Mouse (Mus musculus) hindbrain, embryonic 10.5 days (tissue): Measurements from ENCODE around the gene Trib2. TPM values are rescaled to one million over a fixed set of nuclear protein-coding genes. Genes with fewer than 3 reads are reported as not detected.

ENCODE experiments used
- DNase-seq: peaks from one replicate; pipeline ENCODE4 v3.0.0-alpha.2; 2017; ENCODE audit warnings: low spot score
- H3K27ac ChIP-seq: fragments of 300-500 bp; sonication (generic); 2 replicates; pipeline ENCODE4 v1.5.1; 2016; ENCODE audit warnings: mild to moderate bottlenecking, moderate library complexity
- H3K27me3 ChIP-seq: fragments of 300-500 bp; sonication (generic); 2 replicates; pipeline ENCODE4 v1.6.1; 2016; ENCODE audit warnings: mild to moderate bottlenecking; ENCODE audit not compliant: poor library complexity, insufficient read depth, severe bottlenecking
- H3K36me3 ChIP-seq: fragments of 300-500 bp; sonication (generic); 2 replicates; pipeline ENCODE4 v1.6.1; 2016; ENCODE audit warnings: mild to moderate bottlenecking, moderate library complexity
- H3K4me1 ChIP-seq: fragments of 300-500 bp; sonication (generic); replicated peaks from 2 replicates; pipeline ENCODE4 v1.6.1; 2016; ENCODE audit warnings: mild to moderate bottlenecking
- H3K4me3 ChIP-seq: fragments of 300-500 bp; sonication (generic); 2 replicates; pipeline ENCODE4 v1.5.1; 2016; ENCODE audit warnings: mild to moderate bottlenecking, moderate library complexity
- H3K9me3 ChIP-seq: fragments of 300-500 bp; sonication (generic); 2 replicates; pipeline ENCODE4 v1.6.1; 2016; ENCODE audit warnings: mild to moderate bottlenecking, moderate library complexity
- WGBS: fragments of 180-500 bp; shearing (Covaris S2); methylation state at CpG from one replicate; pipeline ENCODE4 v1.1.7; 2016; 5-methylcytosine and 5-hydroxymethylcytosine counted together
- polyA plus RNA-seq: library from polyadenylated mRNA; unstranded; fragments of >200 nt; fragmentation: Nextera tagmentation; extraction: Ambion mirVana; gene quantifications from 2 replicates; pipeline ENCODE4 v1.2.1, GENCODE M21; 2016

Trib2 gene
- polyA plus RNA-seq, 1 experiment from 2014 or later, result 56.9 TPM

GRCm38 (mm10) chr12:15795886-15796285 is 20.8 kb downstream of the Trib2 start:
- Histone ChIP-seq H3K4me1 (peaks cover 8% of the 10 kb centered on the region), H3K27ac (no peak overlapping the region), H3K4me3 (no peak overlapping the region), H3K27me3 (no peaks in the 10 kb centered on the region), H3K9me3 (no peaks in the 10 kb centered on the region), H3K36me3 (peaks cover 98% of the 10 kb centered on the region)
- DNase-seq, result no peak
- WGBS, result 85% methylated on average over 3 of the region's 3 CpGs

GRCm38 (mm10) chr12:15793336-15793735 is 23.4 kb downstream of the Trib2 start:
- no peak overlapping the region for H3K27ac ChIP-seq
- H3K27me3 ChIP-seq, result no peaks in the 10 kb centered on the region
- H3K9me3 ChIP-seq, result no peaks in the 10 kb centered on the region
- 96% methylated on average over 8 of the region's 8 CpGs for WGBS
- no peaks in the 10 kb centered on the region for H3K4me1 ChIP-seq
- DNase-seq, result no peak
- H3K4me3 ChIP-seq, result no peak overlapping the region
- peaks cover 84% of the 10 kb centered on the region for H3K36me3 ChIP-seq

GRCm38 (mm10) chr12:15790181-15790580 is 26.5 kb downstream of the Trib2 start:
- Histone ChIP-seq H3K27me3 (no peaks in the 10 kb centered on the region), H3K4me3 (no peak overlapping the region), H3K27ac (no peak overlapping the region), H3K9me3 (no peaks in the 10 kb centered on the region), H3K36me3 (peaks cover 52% of the 10 kb centered on the region), H3K4me1 (no peaks in the 10 kb centered on the region)
- 88% methylated on average over 2 of the region's 2 CpGs for WGBS
- no peak for DNase-seq

DNA sequence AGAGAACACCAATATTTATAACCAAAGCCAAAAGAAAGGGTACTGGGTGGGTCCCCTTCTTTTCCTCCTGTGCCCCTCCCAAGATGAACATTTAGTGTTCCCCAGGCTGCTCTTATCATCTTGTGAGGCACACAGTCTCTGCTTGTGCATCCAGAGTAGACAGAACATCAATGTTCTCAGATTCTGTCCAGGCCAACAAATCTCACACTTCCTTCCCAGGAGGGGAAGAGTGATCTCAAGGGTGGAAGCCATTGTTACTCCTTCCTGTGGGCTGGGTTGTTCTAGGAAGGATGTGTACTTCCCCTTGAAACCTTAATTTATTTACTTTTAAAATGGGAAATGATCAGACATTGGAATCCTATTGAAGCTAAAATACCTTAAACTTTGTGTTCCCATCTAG is 39.7 kb downstream of the Trib2 start:
- DNase-seq, result no peak
- Histone ChIP-seq H3K36me3 (no peaks in the 10 kb centered on the region), H3K27ac (no peak overlapping the region), H3K4me1 (no peaks in the 10 kb centered on the region), H3K27me3 (no peaks in the 10 kb centered on the region), H3K9me3 (no peaks in the 10 kb centered on the region), H3K4me3 (no peak overlapping the region)

GRCm38 (mm10) chr12:15771686-15772085 is 45.0 kb downstream of the Trib2 start:
- 80% methylated on average over 6 of the region's 6 CpGs for WGBS
- DNase-seq, result no peak
- Histone ChIP-seq H3K9me3 (no peaks in the 10 kb centered on the region), H3K27me3 (no peaks in the 10 kb centered on the region), H3K27ac (no peak overlapping the region), H3K4me1 (no peaks in the 10 kb centered on the region), H3K36me3 (no peaks in the 10 kb centered on the region), H3K4me3 (no peak overlapping the region)

DNA sequence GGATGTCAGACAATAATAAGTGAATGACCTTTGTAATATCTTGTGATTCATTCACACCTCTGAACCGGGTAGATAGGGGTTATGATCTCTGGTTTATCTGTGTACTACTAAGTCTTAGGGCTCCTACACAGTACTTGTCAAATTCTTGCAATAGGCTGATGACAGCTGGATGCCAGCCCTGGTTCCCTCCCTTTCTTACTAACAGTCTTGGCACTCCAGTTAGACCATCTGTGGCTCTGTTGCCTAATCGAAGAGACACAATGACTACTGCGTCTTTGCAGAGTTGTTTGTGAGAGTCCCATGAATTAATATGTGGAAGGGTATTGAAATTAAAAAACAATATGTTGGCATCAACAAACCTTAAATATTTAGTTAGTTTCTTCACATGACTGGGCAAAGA is 48.2 kb downstream of the Trib2 start:
- DNase-seq, result no peak

GRCm38 (mm10) chr12:15765996-15766395 is 50.7 kb downstream of the Trib2 start:
- peaks cover 5% of the 10 kb centered on the region; the same call in 1 of the 2 replicates for H3K4me1 ChIP-seq
- 95% methylated on average over 12 of the region's 12 CpGs for WGBS
- H3K36me3 ChIP-seq, result no peaks in the 10 kb centered on the region
- DNase-seq, result no peak
- no peaks in the 10 kb centered on the region for H3K9me3 ChIP-seq
- no peak overlapping the region for H3K27ac ChIP-seq
- no peaks in the 10 kb centered on the region for H3K27me3 ChIP-seq
- H3K4me3 ChIP-seq, result no peak overlapping the region

More for the DNA sequence above, 48.2 kb downstream of the Trib2 start:
- H3K36me3 ChIP-seq, result no peaks in the 10 kb centered on the region
- no peaks in the 10 kb centered on the region for H3K9me3 ChIP-seq
- 92% methylated on average over 3 of the region's 3 CpGs for WGBS
- no peaks in the 10 kb centered on the region for H3K27me3 ChIP-seq
- peaks cover 5% of the 10 kb centered on the region; the same call in 1 of the 2 replicates for H3K4me1 ChIP-seq
- H3K4me3 ChIP-seq, result no peak overlapping the region
- no peak overlapping the region for H3K27ac ChIP-seq

DNA sequence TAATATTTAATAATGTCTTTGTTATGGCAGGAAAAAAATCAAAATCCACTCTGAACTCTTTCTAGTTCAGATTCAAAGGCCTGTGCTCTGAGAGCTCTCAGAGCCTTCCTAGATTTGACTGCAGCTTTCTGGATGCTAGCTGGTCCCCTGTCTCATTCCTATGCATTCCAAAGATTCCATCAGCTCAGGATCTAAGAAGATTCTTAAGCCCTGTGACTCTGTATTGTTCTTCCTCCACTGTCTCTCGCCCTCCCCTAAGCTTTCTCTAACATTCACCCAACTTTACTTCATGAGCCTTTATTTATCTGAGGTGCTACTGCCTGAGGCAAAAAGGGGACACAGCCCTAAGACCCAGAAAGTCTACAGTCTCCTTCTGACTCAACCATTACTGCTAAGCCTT is 51.5 kb downstream of the Trib2 start:
- Histone ChIP-seq H3K4me1 (peaks cover 5% of the 10 kb centered on the region; the same call in 1 of the 2 replicates), H3K27me3 (no peaks in the 10 kb centered on the region), H3K4me3 (no peak overlapping the region), H3K36me3 (no peaks in the 10 kb centered on the region), H3K9me3 (no peaks in the 10 kb centered on the region), H3K27ac (peak overlapping the region; percentile 16; the same call in 1 of the 2 replicates)
- 11% methylated on average over 1 of the region's 1 CpGs for WGBS
- no peak for DNase-seq

DNA sequence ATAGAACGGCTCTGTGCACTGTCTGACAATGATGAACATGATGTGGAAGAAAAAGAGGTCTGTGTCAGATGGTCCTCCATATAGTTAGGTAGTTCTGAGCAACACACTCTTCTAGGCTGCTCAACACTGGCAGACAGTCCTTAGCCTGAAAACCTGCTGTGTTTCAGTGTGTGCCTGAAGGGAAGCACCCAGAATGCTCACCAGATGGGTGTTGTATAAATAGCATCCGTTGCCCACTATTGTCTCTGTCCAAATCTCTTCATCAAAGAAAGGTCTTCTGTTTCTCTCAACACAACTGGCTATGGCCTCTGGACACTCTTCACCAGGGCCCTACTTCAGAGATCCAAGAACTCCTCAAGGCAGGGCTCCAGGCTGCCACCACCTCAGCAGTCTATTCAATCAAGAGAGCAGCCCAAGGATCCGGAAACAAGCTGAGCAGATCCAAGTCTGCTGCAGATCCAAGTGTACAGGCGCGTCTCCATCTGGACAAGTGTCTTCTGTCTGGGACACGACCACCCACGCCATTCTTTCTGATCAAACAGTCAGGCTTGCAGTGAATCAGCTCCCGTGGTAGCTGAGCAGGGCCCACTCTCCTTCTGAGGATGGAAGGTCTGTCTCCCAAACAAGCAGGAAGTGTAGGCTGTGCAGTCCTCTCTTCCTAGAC is 55.1 kb downstream of the Trib2 start:
- WGBS, result 86% methylated on average over 8 of the region's 8 CpGs

DNA sequence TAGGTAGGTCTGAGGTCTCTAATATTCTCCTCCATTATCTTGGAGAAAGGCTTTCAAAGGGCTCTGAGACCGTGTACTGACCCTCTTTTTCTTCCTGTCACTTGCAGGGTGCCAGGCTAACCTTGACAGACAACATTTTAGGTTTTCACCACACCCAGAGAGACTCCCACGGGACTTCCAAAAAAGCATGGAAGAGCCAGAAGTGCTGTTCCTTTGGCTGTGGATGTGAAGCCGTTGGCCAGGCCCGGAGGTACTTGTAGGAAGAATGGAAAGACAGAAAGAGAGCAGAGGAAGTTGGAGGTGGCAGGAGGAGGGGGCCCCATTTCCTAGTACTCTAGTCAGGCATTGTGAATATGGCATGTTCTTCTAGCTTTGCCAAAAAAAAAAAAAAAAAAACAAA is 56.0 kb downstream of the Trib2 start:
- Histone ChIP-seq H3K4me3 (no peak overlapping the region), H3K4me1 (peaks cover 5% of the 10 kb centered on the region; the same call in 1 of the 2 replicates), H3K27ac (no peak overlapping the region), H3K9me3 (no peaks in the 10 kb centered on the region), H3K27me3 (no peaks in the 10 kb centered on the region), H3K36me3 (no peaks in the 10 kb centered on the region)
- WGBS, result 84% methylated on average over 4 of the region's 4 CpGs
- DNase-seq, result no peak

More for the DNA sequence above, 55.1 kb downstream of the Trib2 start:
- H3K27me3 ChIP-seq, result no peaks in the 10 kb centered on the region
- no peak for DNase-seq
- H3K9me3 ChIP-seq, result no peaks in the 10 kb centered on the region
- no peak overlapping the region for H3K4me3 ChIP-seq
- no peak overlapping the region for H3K27ac ChIP-seq
- H3K36me3 ChIP-seq, result no peaks in the 10 kb centered on the region
- H3K4me1 ChIP-seq, result peaks cover 5% of the 10 kb centered on the region; the same call in 1 of the 2 replicates

GRCm38 (mm10) chr12:15758866-15759265 is 57.9 kb downstream of the Trib2 start:
- no peak overlapping the region for H3K27ac ChIP-seq
- WGBS, result 44% methylated on average over 2 of the region's 2 CpGs
- no peaks in the 10 kb centered on the region for H3K4me1 ChIP-seq
- no peaks in the 10 kb centered on the region for H3K36me3 ChIP-seq
- H3K4me3 ChIP-seq, result no peak overlapping the region
- no peaks in the 10 kb centered on the region for H3K27me3 ChIP-seq
- DNase-seq, result no peak
- H3K9me3 ChIP-seq, result no peaks in the 10 kb centered on the region

- no peak overlapping the region for H3K27ac ChIP-seq
- H3K9me3 ChIP-seq, result no peaks in the 10 kb centered on the region
- H3K4me1 ChIP-seq, result no peaks in the 10 kb centered on the region
- DNase-seq, result no peak
- WGBS, result 87% methylated on average over 8 of the region's 8 CpGs
- no peak overlapping the region for H3K4me3 ChIP-seq
- no peaks in the 10 kb centered on the region for H3K36me3 ChIP-seq
- H3K27me3 ChIP-seq, result no peaks in the 10 kb centered on the region
Observed at GRCm38 (mm10) chr12:15757351-15757750, 59.4 kb downstream of the Trib2 start.

- no peak for DNase-seq
- Histone ChIP-seq H3K4me3 (no peak overlapping the region), H3K4me1 (no peaks in the 10 kb centered on the region), H3K9me3 (no peaks in the 10 kb centered on the region), H3K27me3 (no peaks in the 10 kb centered on the region), H3K27ac (no peak overlapping the region), H3K36me3 (no peaks in the 10 kb centered on the region)
- WGBS, result 79% methylated on average over 2 of the region's 2 CpGs
Observed at GRCm38 (mm10) chr12:15755030-15755690, 61.6 kb downstream of the Trib2 start.
